Mouse (Mus musculus): ENCODE results near the gene Rap2c.

DNA sequence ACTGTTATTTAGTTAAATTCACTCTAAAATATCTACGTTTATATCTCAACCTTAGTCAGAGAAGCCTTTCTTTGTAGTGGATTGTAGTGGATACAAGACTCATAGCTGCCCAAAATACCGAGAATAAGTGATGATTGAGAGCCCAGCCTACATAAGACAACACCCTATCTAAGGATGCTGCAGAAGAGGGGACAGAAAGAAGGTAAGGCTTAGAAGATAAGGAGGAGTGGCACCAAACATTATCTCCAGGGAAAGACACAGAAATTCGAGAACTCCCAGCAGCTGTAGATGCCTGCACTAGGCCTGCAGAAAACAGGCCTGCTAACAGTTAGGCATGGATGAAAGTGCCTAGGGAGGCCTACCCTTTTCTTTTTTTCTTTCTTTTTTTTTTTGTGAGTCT is 52.7 kb downstream of the Rap2c start:
- TF ChIP-seq CTCF (IDR thresholded peaks at IDR 0.05; ENCODE audit: low read depth) (no peak), EP300 (optimal IDR thresholded peaks at IDR 0.05) (no peak)
